Mouse (Mus musculus) hindbrain, embryonic 12.5 days (tissue): Measurements from ENCODE around the gene Xrcc5. TPM values are rescaled to one million over a fixed set of nuclear protein-coding genes. Genes with fewer than 3 reads are reported as not detected.

Experiments
- ATAC-seq: fragments of 200-750 bp; cut with Nextera tagmentation; 2 replicates; pipeline ENCODE4 v1.8.0; 2017; ENCODE audit warnings: moderate TSS enrichment; ENCODE audit not compliant: low FRiP score
- H3K27ac ChIP-seq: fragments of 300-500 bp; sonication (generic); 2 replicates; pipeline ENCODE4 v1.5.1; 2016; ENCODE audit warnings: mild to moderate bottlenecking
- H3K27me3 ChIP-seq: fragments of 300-500 bp; sonication (generic); 2 replicates; pipeline ENCODE4 v1.6.1; 2016; ENCODE audit warnings: mild to moderate bottlenecking
- H3K36me3 ChIP-seq: fragments of 300-500 bp; sonication (generic); 2 replicates; pipeline ENCODE4 v1.6.1; 2016; ENCODE audit warnings: mild to moderate bottlenecking
- H3K4me1 ChIP-seq: fragments of 300-500 bp; sonication (generic); 2 replicates; pipeline ENCODE4 v1.6.1; 2016
- H3K4me2 ChIP-seq: fragments of 300-500 bp; sonication (generic); replicated peaks from 2 replicates; pipeline ENCODE4 v1.6.1; 2016; ENCODE audit warnings: mild to moderate bottlenecking
- H3K4me3 ChIP-seq: fragments of 300-500 bp; sonication (generic); 2 replicates; pipeline ENCODE4 v1.5.1; 2016; ENCODE audit warnings: mild to moderate bottlenecking
- H3K9ac ChIP-seq: fragments of 300-500 bp; sonication (generic); 2 replicates; pipeline ENCODE4 v1.6.1; 2016; ENCODE audit warnings: mild to moderate bottlenecking, moderate library complexity
- H3K9me3 ChIP-seq: fragments of 300-500 bp; sonication (generic); replicated peaks from 2 replicates; pipeline ENCODE4 v1.6.1; 2016; ENCODE audit warnings: mild to moderate bottlenecking
- WGBS: fragments of 180-500 bp; shearing (Covaris S2); methylation state at CpG from one replicate; pipeline ENCODE4 v1.1.7; 2016; 5-methylcytosine and 5-hydroxymethylcytosine counted together
- polyA plus RNA-seq: library from polyadenylated mRNA; unstranded; fragments of >200 nt; fragmentation: Nextera tagmentation; extraction: Ambion mirVana; gene quantifications from 2 replicates; pipeline ENCODE4 v1.2.1, GENCODE M21; 2016

Gene Xrcc5
- polyA plus RNA-seq, 1 experiment from 2014 or later, result 44.0 TPM

GRCm38 (mm10) chr1:72316901-72317300 is 9.7 kb downstream of the Xrcc5 start:
- Histone ChIP-seq H3K9ac (no peak overlapping the region), H3K4me1 (no peaks in the 10 kb centered on the region), H3K9me3 (no peaks in the 10 kb centered on the region), H3K27me3 (no peaks in the 10 kb centered on the region), H3K4me3 (no peak overlapping the region), H3K4me2 (no peak overlapping the region), H3K36me3 (peaks cover 40% of the 10 kb centered on the region), H3K27ac (no peak overlapping the region)
- ATAC-seq, result no peak
- WGBS, result 71% methylated on average over 7 of the region's 7 CpGs

- Histone ChIP-seq H3K4me3 (no peak overlapping the region), H3K36me3 (peaks cover 52% of the 10 kb centered on the region), H3K4me1 (no peaks in the 10 kb centered on the region), H3K27me3 (no peaks in the 10 kb centered on the region), H3K9ac (no peak overlapping the region), H3K9me3 (no peaks in the 10 kb centered on the region), H3K4me2 (no peak overlapping the region), H3K27ac (no peak overlapping the region)
- WGBS, result 90% methylated on average over 5 of the region's 5 CpGs
- no peak for ATAC-seq
Observed at GRCm38 (mm10) chr1:72320759-72321158, 13.5 kb downstream of the Xrcc5 start.

GRCm38 (mm10) chr1:72323248-72323647 is 16.0 kb downstream of the Xrcc5 start:
- 96% methylated on average over 4 of the region's 4 CpGs for WGBS

GRCm38 (mm10) chr1:72326162-72326821 is 19.1 kb downstream of the Xrcc5 start:
- 94% methylated on average over 11 of the region's 11 CpGs for WGBS
- no peak overlapping the region for H3K4me3 ChIP-seq
- ATAC-seq, result no peak
- H3K27ac ChIP-seq, result no peak overlapping the region
- H3K9me3 ChIP-seq, result no peaks in the 10 kb centered on the region
- no peak overlapping the region for H3K9ac ChIP-seq
- H3K4me2 ChIP-seq, result no peak overlapping the region
- no peaks in the 10 kb centered on the region for H3K27me3 ChIP-seq
- no peaks in the 10 kb centered on the region for H3K4me1 ChIP-seq
- peaks cover 52% of the 10 kb centered on the region for H3K36me3 ChIP-seq

More at GRCm38 (mm10) chr1:72323248-72323647, 16.0 kb downstream of the Xrcc5 start:
- no peak overlapping the region for H3K4me3 ChIP-seq
- peaks cover 66% of the 10 kb centered on the region for H3K36me3 ChIP-seq
- H3K4me2 ChIP-seq, result no peak overlapping the region
- no peak for ATAC-seq
- H3K27ac ChIP-seq, result no peak overlapping the region
- no peaks in the 10 kb centered on the region for H3K9me3 ChIP-seq
- H3K4me1 ChIP-seq, result no peaks in the 10 kb centered on the region
- no peak overlapping the region for H3K9ac ChIP-seq
- H3K27me3 ChIP-seq, result no peaks in the 10 kb centered on the region

GRCm38 (mm10) chr1:72334807-72335206 is 27.6 kb downstream of the Xrcc5 start:
- H3K4me3 ChIP-seq, result no peak overlapping the region
- no peaks in the 10 kb centered on the region for H3K27me3 ChIP-seq
- H3K4me2 ChIP-seq, result no peak overlapping the region
- peaks cover 56% of the 10 kb centered on the region for H3K36me3 ChIP-seq
- ATAC-seq, result no peak
- H3K27ac ChIP-seq, result no peak overlapping the region
- no peaks in the 10 kb centered on the region for H3K9me3 ChIP-seq
- H3K4me1 ChIP-seq, result no peaks in the 10 kb centered on the region
- H3K9ac ChIP-seq, result no peak overlapping the region
- WGBS, result 93% methylated on average over 11 of the region's 11 CpGs

- Histone ChIP-seq H3K27ac (no peak overlapping the region), H3K9ac (no peak overlapping the region), H3K4me1 (no peaks in the 10 kb centered on the region), H3K27me3 (no peaks in the 10 kb centered on the region), H3K4me3 (no peak overlapping the region), H3K9me3 (no peaks in the 10 kb centered on the region), H3K36me3 (peaks cover 58% of the 10 kb centered on the region), H3K4me2 (no peak overlapping the region)
- 93% methylated on average over 8 of the region's 8 CpGs for WGBS
- ATAC-seq, result no peak
Observed at GRCm38 (mm10) chr1:72336780-72337179, 29.6 kb downstream of the Xrcc5 start.

GRCm38 (mm10) chr1:72338341-72338740 is 31.1 kb downstream of the Xrcc5 start:
- no peaks in the 10 kb centered on the region for H3K9me3 ChIP-seq
- 91% methylated on average over 5 of the region's 5 CpGs for WGBS
- no peak overlapping the region for H3K4me2 ChIP-seq
- no peak overlapping the region for H3K9ac ChIP-seq
- no peaks in the 10 kb centered on the region for H3K27me3 ChIP-seq
- H3K4me3 ChIP-seq, result no peak overlapping the region
- ATAC-seq, result no peak
- peaks cover 55% of the 10 kb centered on the region for H3K36me3 ChIP-seq
- no peak overlapping the region for H3K27ac ChIP-seq
- H3K4me1 ChIP-seq, result no peaks in the 10 kb centered on the region

GRCm38 (mm10) chr1:72347873-72348272 is 40.7 kb downstream of the Xrcc5 start:
- Histone ChIP-seq H3K9me3 (no peaks in the 10 kb centered on the region), H3K27ac (no peak overlapping the region; the same call in 1 of the 2 replicates), H3K4me2 (no peak overlapping the region), H3K27me3 (no peaks in the 10 kb centered on the region), H3K4me1 (no peaks in the 10 kb centered on the region), H3K36me3 (peaks cover 33% of the 10 kb centered on the region), H3K9ac (no peak overlapping the region), H3K4me3 (no peak overlapping the region)
- ATAC-seq, result no peak
- WGBS, result 72% methylated on average over 6 of the region's 6 CpGs

- no peak overlapping the region for H3K9ac ChIP-seq
- H3K36me3 ChIP-seq, result peaks cover 32% of the 10 kb centered on the region
- H3K4me2 ChIP-seq, result no peak overlapping the region
- H3K4me1 ChIP-seq, result no peaks in the 10 kb centered on the region
- WGBS, result 91% methylated on average over 2 of the region's 2 CpGs
- ATAC-seq, result no peak
- no peak overlapping the region for H3K27ac ChIP-seq
- H3K27me3 ChIP-seq, result no peaks in the 10 kb centered on the region
- H3K4me3 ChIP-seq, result no peak overlapping the region
- no peaks in the 10 kb centered on the region for H3K9me3 ChIP-seq
Observed at GRCm38 (mm10) chr1:72354856-72355255, 47.6 kb downstream of the Xrcc5 start.

GRCm38 (mm10) chr1:72358216-72358615 is 51.0 kb downstream of the Xrcc5 start:
- no peak for ATAC-seq
- no peak overlapping the region for H3K9ac ChIP-seq
- no peak overlapping the region for H3K4me3 ChIP-seq
- H3K9me3 ChIP-seq, result no peaks in the 10 kb centered on the region
- whole genome bisulfite sequencing, result 92% methylated on average over 2 of the region's 2 CpGs
- no peak overlapping the region for H3K27ac ChIP-seq
- no peaks in the 10 kb centered on the region for H3K27me3 ChIP-seq
- peaks cover 28% of the 10 kb centered on the region for H3K36me3 ChIP-seq
- no peaks in the 10 kb centered on the region for H3K4me1 ChIP-seq
- H3K4me2 ChIP-seq, result no peak overlapping the region

GRCm38 (mm10) chr1:72359462-72359861 is 52.2 kb downstream of the Xrcc5 start:
- no peak overlapping the region for H3K4me3 ChIP-seq
- H3K36me3 ChIP-seq, result peaks cover 25% of the 10 kb centered on the region
- H3K4me1 ChIP-seq, result no peaks in the 10 kb centered on the region
- 94% methylated on average over 2 of the region's 2 CpGs for WGBS
- H3K27me3 ChIP-seq, result no peaks in the 10 kb centered on the region
- no peaks in the 10 kb centered on the region for H3K9me3 ChIP-seq
- no peak overlapping the region for H3K27ac ChIP-seq
- no peak overlapping the region for H3K9ac ChIP-seq
- H3K4me2 ChIP-seq, result no peak overlapping the region
- no peak for ATAC-seq

- no peak overlapping the region for H3K4me3 ChIP-seq
- H3K36me3 ChIP-seq, result peaks cover 21% of the 10 kb centered on the region
- H3K4me1 ChIP-seq, result no peaks in the 10 kb centered on the region
- no peak overlapping the region for H3K4me2 ChIP-seq
- no peaks in the 10 kb centered on the region for H3K9me3 ChIP-seq
- H3K27ac ChIP-seq, result no peak overlapping the region
- no peaks in the 10 kb centered on the region for H3K27me3 ChIP-seq
- 87% methylated on average over 4 of the region's 4 CpGs for WGBS
- no peak for ATAC-seq
- no peak overlapping the region for H3K9ac ChIP-seq
Observed at GRCm38 (mm10) chr1:72360809-72361208, 53.6 kb downstream of the Xrcc5 start.

- Histone ChIP-seq H3K27me3 (no peaks in the 10 kb centered on the region), H3K9me3 (no peaks in the 10 kb centered on the region), H3K4me2 (no peak overlapping the region), H3K4me3 (no peak overlapping the region), H3K9ac (no peak overlapping the region), H3K27ac (no peak overlapping the region), H3K36me3 (peaks cover 5% of the 10 kb centered on the region; the same call in 1 of the 2 replicates), H3K4me1 (no peaks in the 10 kb centered on the region)
- ATAC-seq, result no peak
- 88% methylated on average over 8 of the region's 8 CpGs for WGBS
Observed at GRCm38 (mm10) chr1:72364661-72365060, 57.4 kb downstream of the Xrcc5 start.
